Comparison of ENCODE assay signal across 1 mouse cellular context in genomic region chr11:86994791-86995624, GRCm38 (mm10).
TF ChIP-seq lines count a peak whose summit lies in the region.

No protein-coding gene starts in this region.

TF ChIP-seq in CH12.LX, 34 proteins besides CTCF, POLR2A, EP300 and RAD21 (continued from another document):
- no peak for TF ChIP-seq SMC3 (IDR thresholded peaks at IDR 0.05; ENCODE audit: low read depth, low read length)
- no peak for TF ChIP-seq MAZ (IDR thresholded peaks at IDR 0.05; ENCODE audit: low read depth, low read length)
- no peak for TF ChIP-seq TCF12 (IDR thresholded peaks at IDR 0.05; ENCODE audit: low read depth, low read length)
- TF ChIP-seq ZKSCAN1 (IDR thresholded peaks at IDR 0.05; ENCODE audit: borderline replicate concordance, low read depth, low read length), result no peak
